Mouse (Mus musculus) adrenal gland, adult 18-20 months (tissue): ENCODE results near the gene Frmd8. TPM values are rescaled to one million over a fixed set of nuclear protein-coding genes. Genes with fewer than 3 reads are reported as not detected.
A peak's percentile ranks its signal among the peaks of the same experiment; 100 is the strongest.

ENCODE experiments used
- DNase-seq, 2 experiments: peaks; one replicate each; pipeline ENCODE4 v3.0.0; 2021 to 2022; ENCODE audit warnings: low spot score in 2 of 2
- total RNA-seq, 2 experiments: library from RNA; stranded (reverse); gene quantifications; 1 replicate in 1 of 2; 2 replicates in 1 of 2; pipeline ENCODE4 v1.2.3; 2021

Gene Frmd8
- total RNA-seq, 2 experiments from 2014 or later = 21.1 to 42.8 TPM

GRCm38 (mm10) chr19:5851481-5851971, 23.5 kb downstream of the Frmd8 start:
- no peak for DNase-seq

- no peak for DNase-seq
These were observed 24.2 kb downstream of the Frmd8 start for GRCm38 (mm10) chr19:5850860-5851259.

- DNase-seq = peak; percentile 94 to 96
These were observed 25.1 kb downstream of the Frmd8 start for GRCm38 (mm10) chr19:5849843-5850527.

- DNase-seq = peak; percentile 51 to 60
These were observed 26.0 kb downstream of the Frmd8 start for GRCm38 (mm10) chr19:5848826-5849672.

GRCm38 (mm10) chr19:5848032-5848825, 26.8 kb downstream of the Frmd8 start:
- peak; percentile 67 to 68 for DNase-seq

- peak in 1 of 2 experiments; percentile 40 for DNase-seq
These were observed 27.7 kb downstream of the Frmd8 start for GRCm38 (mm10) chr19:5847306-5847796.

- DNase-seq = peak; percentile 68 to 74
These were observed 28.3 kb downstream of the Frmd8 start for GRCm38 (mm10) chr19:5846557-5847305.

GRCm38 (mm10) chr19:5846154-5846553, 28.9 kb downstream of the Frmd8 start:
- no peak for DNase-seq

GRCm38 (mm10) chr19:5845319-5846135, 29.5 kb downstream of the Frmd8 start:
- DNase-seq = peak; percentile 95 to 97

- DNase-seq = no peak
These were observed 30.2 kb downstream of the Frmd8 start for GRCm38 (mm10) chr19:5844831-5845318.

GRCm38 (mm10) chr19:5843781-5844691, 31.0 kb downstream of the Frmd8 start:
- DNase-seq = peak in 1 of 2 experiments; percentile 56

- DNase-seq = peak in 1 of 2 experiments; percentile 52
These were observed 32.0 kb downstream of the Frmd8 start for GRCm38 (mm10) chr19:5842785-5843730.

- no peak for DNase-seq
These were observed 32.9 kb downstream of the Frmd8 start for GRCm38 (mm10) chr19:5841999-5842784.

- DNase-seq = peak in 1 of 2 experiments; percentile 37
These were observed 33.6 kb downstream of the Frmd8 start for GRCm38 (mm10) chr19:5841389-5841946.

- no peak for DNase-seq
These were observed 34.1 kb downstream of the Frmd8 start for GRCm38 (mm10) chr19:5840890-5841388.
